Mouse (Mus musculus) v-Abl transformed pro-B cells (cell line): ENCODE data around the gene Trio.

Experiments
- in situ Hi-C, 2 experiments: fragments of 400-800 bp; cut with MboI; formaldehyde crosslinking; loops; one replicate each; pipeline ENCODE4 v1.15.1; 2025; ENCODE audit not compliant: unreplicated experiment in 2 of 2

The Trio gene

DNA sequence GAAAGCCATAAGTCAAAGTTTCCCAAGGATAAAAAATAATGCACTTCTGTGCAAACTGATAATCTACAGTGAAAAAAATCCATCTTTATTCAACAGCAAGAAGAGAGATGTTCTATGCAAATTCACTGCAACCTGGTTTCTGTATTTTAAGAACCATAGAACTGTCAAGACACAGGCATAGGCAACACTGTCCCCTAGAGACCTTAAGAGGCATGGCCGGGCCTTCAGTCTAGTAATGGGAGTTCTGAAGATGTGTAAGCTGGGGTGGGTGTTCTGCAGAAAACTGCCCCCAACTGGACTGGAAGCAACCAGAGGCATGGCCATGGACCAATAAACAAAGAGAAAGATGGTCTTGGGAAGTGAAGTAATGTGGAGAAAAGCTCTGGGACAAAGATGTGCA, 166.1 kb downstream of the Trio start:
- in situ Hi-C loops = loop anchor here in 1 of 2 experiments (25.0 kb wide), 1 partner anchor 1872 kb away; the partner anchor contains the start of gene Zfp622

- in situ Hi-C loops = loop anchor here in 1 of 2 experiments (25.0 kb wide), 1 partner anchor 1872 kb away; the partner anchor contains the start of gene Zfp622
Observed at GRCm38 (mm10) chr15:27859115-27859514, 166.5 kb downstream of the Trio start.

- in situ Hi-C loops = loop anchor here in 1 of 2 experiments (25.0 kb wide), 1 partner anchor 1871 kb away; the partner anchor contains the start of gene Zfp622
Observed at GRCm38 (mm10) chr15:27858179-27858819, 167.3 kb downstream of the Trio start.

DNA sequence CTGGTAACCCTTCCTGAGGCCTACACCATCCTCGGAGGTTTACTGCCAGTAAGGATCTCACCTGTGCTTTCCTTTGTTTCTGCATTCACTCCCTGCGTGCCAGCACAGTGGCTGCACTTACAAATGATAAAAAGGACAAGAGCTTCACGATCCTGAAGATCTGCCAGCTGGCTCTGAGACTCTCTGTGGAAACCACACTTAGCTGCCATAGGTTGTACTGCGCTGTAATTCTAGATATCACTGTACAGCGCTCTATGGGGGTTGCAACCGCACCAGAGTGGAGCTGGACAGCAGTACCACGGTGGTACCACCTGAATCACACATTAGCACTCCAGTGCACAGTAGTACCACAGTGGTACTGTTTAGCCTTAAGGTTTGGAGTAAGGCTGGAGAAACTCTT, 168.4 kb downstream of the Trio start:
- in situ Hi-C loops = loop anchor here in 1 of 2 experiments (25.0 kb wide), 1 partner anchor 1870 kb away; the partner anchor contains the start of gene Zfp622

DNA sequence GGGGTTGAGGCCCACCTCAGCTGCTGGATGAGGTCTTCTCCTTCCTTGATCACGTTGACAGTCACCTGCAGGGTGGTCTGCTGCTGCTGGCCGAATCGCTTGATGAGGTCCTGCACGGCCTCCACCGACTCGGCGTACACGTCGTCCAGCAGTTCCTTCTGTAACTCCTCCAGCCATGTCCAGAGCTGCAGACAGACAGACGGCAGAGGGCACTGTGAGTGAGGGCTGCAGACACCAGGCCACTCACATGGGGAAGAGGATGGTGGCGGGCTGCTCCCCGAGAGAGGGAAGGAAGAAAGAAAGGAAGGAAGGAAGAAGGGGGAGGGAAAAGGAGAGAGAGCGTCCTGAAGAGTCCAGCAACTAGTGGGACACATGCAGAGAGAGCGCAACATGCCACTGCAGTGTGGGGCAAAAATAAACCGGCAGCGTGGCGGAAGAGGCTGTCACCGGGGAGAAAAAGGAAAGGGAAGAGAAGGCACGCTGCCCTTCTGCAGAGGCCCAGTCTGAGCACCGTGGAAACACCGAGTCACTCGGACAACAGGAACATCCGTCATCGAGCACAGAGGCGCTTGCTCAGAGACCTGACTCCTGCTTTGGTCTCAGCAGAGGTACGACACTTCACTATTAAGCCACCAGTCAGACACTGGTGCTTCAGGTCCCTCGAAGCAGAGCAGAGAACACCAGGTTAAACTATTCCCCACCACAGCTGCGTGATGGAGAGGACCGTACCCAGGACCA, 169.4 kb downstream of the Trio start:
- in situ Hi-C loops = loop anchor here in 1 of 2 experiments (25.0 kb wide), 1 partner anchor 1869 kb away; the partner anchor contains the start of gene Zfp622

- in situ Hi-C loops = loop anchor here (5.0 to 25.0 kb wide), 4 partner anchors 99 to 1864 kb away; partner anchors contain the start of gene Zfp622 (in 1 of the 2)
Observed at GRCm38 (mm10) chr15:27851312-27851711, 174.3 kb downstream of the Trio start.

GRCm38 (mm10) chr15:27850904-27851303, 174.7 kb downstream of the Trio start:
- in situ Hi-C loops = loop anchor here (5.0 to 25.0 kb wide), 4 partner anchors 99 to 1864 kb away; partner anchors contain the start of gene Zfp622 (in 1 of the 2)

DNA sequence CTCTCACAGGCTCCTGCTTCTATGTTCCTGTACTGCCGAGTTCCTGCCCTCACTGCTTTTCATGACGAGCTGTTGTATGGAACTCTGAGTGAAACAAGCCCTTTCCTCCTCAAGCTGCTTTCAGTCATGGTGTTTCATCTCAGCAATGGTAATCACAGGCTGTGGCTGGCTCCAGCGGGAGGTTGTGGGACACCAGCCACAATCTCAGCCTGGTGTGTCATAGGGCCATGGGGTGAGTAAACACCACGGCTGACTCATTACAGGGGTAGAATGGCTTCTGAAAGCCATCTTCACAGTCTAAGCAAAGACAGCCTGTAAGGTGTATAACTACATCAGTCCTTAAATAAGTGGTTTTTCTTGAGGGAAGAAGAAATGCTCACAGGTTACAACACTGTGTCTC, 175.7 kb downstream of the Trio start:
- in situ Hi-C loops = loop anchor here (5.0 to 25.0 kb wide), 5 partner anchors 98 to 1863 kb away; partner anchors contain the start of gene Zfp622 (in 1 of the 2)

DNA sequence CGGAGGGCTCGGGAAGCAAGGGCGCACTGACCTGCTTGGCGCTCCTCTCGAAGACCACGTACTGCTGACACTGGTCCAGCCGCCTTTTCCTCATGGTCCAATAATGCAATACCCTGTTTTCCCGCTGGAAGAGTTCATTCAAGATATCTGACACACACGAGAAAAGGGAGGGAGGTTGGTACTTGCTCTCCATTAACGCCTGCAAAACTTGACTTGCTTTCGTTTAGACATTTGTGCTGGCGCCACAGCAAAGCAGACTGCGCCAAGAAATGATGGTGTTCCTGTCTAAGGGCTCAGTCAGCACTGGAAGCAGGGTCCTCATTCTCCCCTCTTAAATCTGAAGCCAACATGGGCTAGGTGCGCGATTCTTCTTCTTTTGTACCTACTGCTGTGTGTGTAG, 184.0 kb downstream of the Trio start:
- in situ Hi-C loops = no loop called here

DNA sequence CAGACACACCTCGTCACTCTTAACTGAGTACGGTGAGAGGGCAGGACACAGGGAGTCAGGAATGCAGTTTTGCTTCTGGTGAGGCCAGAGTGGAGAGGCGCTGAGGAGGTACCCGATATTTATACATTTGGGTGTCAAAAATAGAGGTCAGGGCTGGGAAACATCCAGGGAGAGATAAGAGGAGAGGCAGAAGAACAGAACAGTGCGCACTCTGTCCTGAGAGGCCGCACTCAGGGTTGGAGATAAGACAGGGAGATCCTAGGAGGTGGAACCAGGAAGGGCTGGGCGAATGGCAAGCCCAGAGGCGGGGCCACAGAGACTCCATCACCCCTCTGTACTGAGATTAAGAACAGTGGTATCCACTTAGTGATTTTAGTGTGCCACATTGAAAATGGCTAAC, 185.1 kb downstream of the Trio start:
- in situ Hi-C loops = no loop called here

DNA sequence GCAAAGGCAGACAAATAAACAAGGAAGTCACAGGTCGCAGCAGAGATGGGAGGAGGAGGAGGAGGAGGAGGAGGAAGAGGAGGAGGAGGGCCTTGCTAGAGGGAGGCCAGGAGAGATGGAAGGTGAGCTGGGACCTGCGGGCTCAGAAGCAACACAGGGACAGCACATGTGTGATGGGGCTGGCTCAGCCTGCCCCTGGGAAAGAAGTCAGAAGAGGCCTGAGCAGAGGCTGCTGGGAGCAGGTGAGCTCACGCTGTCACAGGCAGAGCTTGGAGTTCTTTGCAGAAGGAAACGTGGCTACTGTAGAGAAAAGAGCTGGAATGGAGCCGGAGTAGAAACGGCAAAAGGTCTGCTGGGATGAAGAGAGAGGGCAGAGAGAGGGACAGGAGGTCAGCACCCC, 185.5 kb downstream of the Trio start:
- in situ Hi-C loops = no loop called here

DNA sequence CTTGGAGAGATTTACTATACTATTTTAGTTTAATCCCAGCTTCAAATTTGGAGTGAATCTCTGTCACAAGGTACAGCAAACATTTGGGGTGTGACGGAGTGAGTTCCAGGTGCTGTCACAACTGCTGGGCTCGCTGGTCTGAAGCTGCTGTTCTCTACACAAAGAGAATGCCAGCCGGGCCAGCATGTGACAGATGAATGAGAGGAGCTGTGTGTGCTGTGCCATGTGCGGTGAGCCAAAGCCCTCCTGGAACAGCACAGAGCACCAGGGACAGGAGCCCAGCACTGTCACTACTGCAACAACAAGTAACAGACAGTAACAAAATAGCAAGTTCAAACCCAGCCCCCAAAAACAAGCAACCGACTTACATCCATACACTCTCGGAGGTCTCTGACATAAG, 194.0 kb downstream of the Trio start:
- in situ Hi-C loops = no loop called here

DNA sequence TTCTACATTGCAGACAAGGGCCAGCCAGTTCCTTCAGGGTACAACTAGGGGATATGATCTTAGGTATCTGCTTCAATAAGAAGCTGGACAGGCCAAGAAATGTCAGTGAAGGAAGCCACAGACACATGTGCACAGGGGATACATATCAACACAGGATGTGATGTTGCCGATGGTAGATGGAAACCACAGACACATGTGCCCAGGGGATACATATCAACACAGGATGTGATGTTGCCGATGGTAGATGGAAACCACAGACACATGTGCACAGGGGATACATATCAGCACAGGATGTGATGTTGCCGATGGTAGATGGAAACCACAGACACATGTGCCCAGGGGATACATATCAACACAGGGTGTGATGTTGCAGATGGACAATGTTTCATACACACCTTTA, 197.8 kb downstream of the Trio start:
- in situ Hi-C loops = loop anchor here in 1 of 2 experiments (5.0 kb wide), 1 partner anchor 71 kb away; no protein-coding TSS in a partner anchor

- in situ Hi-C loops = loop anchor here in 1 of 2 experiments (5.0 kb wide), 1 partner anchor 70 kb away; no protein-coding TSS in a partner anchor
Observed at GRCm38 (mm10) chr15:27826886-27827285, 198.8 kb downstream of the Trio start.

DNA sequence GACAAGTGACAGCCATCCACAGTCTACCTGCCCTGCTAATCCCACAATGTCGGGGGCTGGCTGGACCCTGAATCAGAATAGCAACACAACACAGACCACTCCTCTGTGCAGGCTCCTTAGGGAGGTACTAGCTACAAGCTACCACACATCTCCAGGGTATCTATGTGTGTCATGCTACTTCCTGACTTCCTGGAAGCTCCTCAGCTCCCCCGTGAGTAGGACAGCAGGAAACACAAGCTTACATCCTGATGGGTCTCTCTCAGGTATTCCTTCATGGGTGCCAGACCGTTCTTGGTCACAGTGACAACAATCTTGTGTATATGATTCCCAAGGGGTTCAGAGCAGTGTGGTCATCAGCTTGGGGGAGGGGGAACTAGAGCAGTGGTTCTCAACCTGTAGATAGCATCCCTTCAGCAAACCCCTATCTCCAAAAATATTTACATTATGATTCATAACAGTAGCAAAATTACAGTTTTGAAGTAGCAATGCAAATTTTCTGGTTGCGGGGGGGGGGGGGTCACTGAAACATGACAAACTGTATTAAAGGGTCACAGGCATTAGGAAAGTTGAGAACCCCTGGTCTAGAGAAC, 199.5 kb downstream of the Trio start:
- in situ Hi-C loops = loop anchor here in 1 of 2 experiments (5.0 kb wide), 1 partner anchor 69 kb away; no protein-coding TSS in a partner anchor

DNA sequence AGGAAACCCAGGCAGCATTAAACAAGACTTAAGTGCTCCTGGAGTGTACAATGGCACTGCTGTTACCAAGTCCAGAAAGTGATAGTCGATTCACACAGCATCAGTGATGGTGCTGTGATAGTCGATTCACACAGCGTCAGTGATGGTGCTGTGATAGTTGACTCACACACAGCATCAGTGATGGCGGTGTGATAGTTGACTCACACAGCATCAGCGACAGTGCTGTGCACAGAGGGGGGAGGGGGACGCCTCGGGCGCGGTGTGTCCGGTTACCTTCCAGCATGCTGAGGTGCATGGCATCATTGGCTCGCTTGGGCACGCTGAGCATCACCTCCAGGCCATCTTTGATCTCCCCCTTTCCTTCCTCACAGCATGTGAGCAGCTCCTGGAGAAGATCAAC, 200.3 kb downstream of the Trio start:
- in situ Hi-C loops = loop anchor here in 1 of 2 experiments (5.0 kb wide), 1 partner anchor 68 kb away; no protein-coding TSS in a partner anchor

DNA sequence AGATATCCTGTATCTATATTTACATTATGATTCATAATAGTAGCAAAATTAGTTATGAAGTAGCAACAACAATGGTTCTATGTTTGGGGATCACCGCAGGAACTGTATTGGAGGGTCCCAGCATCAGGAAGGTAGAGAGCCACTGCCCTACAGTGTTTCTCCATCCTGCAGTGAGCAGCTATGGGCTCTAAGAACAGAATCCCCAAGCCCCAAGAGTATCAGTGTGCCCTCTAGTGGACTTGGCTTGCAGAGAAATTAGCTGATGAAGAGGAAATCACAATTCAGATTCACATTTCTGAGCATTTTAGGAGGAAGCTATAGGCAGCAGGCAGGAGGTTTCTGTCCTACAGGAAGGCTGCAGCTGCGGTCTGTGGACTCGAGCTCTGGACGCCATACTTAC, 202.1 kb downstream of the Trio start:
- in situ Hi-C loops = loop anchor here (5.0 kb wide), 2 partner anchors 36 to 71 kb away; no protein-coding TSS in a partner anchor

GRCm38 (mm10) chr15:27822461-27822860, 203.2 kb downstream of the Trio start:
- in situ Hi-C loops = loop anchor here (5.0 kb wide), 2 partner anchors 35 to 70 kb away; no protein-coding TSS in a partner anchor

DNA sequence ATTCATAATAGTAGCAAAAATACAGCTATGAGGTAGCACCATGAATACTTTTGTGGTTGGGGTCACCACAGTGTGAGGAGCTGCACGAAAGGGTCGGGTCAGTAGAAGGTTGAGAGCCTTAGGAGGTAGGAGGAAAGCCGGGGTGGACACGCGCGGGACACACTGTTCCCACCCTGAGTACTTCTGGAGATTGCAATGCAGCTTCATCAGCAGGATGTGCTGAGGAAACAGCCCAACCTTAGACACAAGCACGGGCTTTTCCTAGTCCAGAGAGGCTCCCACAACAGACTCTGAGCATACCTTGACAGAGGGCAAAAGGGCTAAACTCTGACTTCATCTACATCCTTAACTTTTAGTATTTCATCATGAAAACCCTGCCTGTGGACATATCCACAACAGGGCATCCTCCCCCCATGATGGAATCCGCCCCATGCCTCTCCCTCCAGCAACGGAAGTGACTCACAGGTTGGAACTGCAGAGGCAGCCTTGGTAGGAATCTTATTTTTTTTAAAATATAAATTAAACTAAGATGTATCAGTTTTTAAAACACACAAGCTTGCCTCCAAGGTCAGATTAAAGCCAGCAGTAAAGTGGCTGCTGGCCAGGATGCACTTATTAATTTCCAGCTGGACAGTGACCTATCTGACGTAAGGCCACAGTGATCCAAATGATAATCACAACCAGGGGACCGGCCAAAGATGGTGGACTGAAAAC, 203.8 kb downstream of the Trio start:
- in situ Hi-C loops = loop anchor here (5.0 kb wide), 2 partner anchors 35 to 70 kb away; no protein-coding TSS in a partner anchor

DNA sequence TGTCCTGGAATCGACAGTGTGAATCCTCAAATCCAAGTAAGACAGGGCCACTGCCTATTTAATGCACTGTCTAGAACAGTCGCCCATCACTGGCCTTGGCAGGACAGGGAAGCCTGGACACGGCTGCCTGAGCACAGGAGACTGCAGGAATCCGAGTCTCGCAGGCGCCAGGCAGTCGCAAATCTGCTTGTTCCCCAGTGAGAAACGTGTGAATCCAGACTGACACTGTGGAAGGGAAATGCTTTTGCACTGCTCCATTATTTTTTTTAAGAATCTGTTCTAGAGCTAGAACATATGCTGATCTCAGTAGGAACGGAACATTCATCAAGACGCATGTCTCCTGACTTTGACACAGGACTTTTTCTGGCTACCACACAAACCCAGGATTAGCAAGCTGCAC, 208.6 kb downstream of the Trio start:
- in situ Hi-C loops = no loop called here
